Mouse (Mus musculus): Measurements from ENCODE around the gene Fam118a.
"Not testable (repeated sequence)": the region's sequence is repeated elsewhere in the genome, so short reads cannot be mapped to it uniquely, and the experiment has no call there.

- TF ChIP-seq CTCF (IDR thresholded peaks at IDR 0.05; ENCODE audit: insufficient read depth, low read length); POLR2A (IDR thresholded peaks at IDR 0.05; ENCODE audit: borderline replicate concordance, extremely low read depth, low read depth, low read length): not testable (repeated sequence)
Observed at GRCm38 (mm10) chr15:85028648-85029047, at the start of gene Fam118a.

Data from lung, adult 2 months (tissue).